Mouse (Mus musculus) G1E (cell line): ENCODE measurements around the gene Ncapg2.

ENCODE experiments used
- CTCF ChIP-seq: IDR thresholded peaks from 2 replicates; pipeline ENCODE4 v1.5.1; 2012; ENCODE audit warnings: low read depth, low read length, inconsistent platforms, mixed read lengths
- GATA1 ChIP-seq: IDR thresholded peaks from 2 replicates; pipeline ENCODE4 v1.6.1; 2012; ENCODE audit warnings: borderline replicate concordance, low read length, inconsistent platforms, mixed read lengths
- POLR2AphosphoS5 ChIP-seq: IDR thresholded peaks from 2 replicates; pipeline ENCODE4 v1.6.1; 2012; ENCODE audit warnings: low read depth, low read length, inconsistent platforms; ENCODE audit not compliant: insufficient replicate concordance
- TAL1 ChIP-seq: conservative IDR thresholded peaks from 2 replicates; pipeline ENCODE4 v1.6.1; 2012; ENCODE audit warnings: low read depth, low read length, inconsistent platforms, mixed read lengths

DNA sequence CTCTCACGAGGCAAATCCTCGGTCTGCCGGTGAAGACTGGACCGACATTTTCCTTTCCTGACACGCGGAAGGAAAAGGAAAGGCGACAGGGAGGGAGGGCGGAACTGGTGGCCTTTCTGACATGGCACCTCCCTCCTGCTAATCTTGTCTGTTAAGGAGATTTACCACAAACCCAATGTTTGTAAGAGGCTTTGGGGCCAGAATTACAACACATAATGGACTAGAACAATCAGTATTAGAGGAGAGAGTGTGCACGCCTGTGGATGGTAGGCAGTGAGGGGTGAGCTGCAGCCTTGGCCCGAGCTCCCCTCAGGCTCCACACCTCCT, 81.2 kb downstream of the Ncapg2 start:
- TF ChIP-seq CTCF (no peak), TAL1 (no peak), GATA1 (no peak), POLR2AphosphoS5 (no peak)
